Mouse (Mus musculus) megakaryocyte, embryonic 14.5 days (primary cell): Measurements from ENCODE around the gene Alox8.

Experiments used
- FLI1 ChIP-seq: IDR thresholded peaks from 2 replicates; pipeline ENCODE4 v1.6.1; 2012; ENCODE audit warnings: low read length, inconsistent platforms, mixed read lengths
- GATA1 ChIP-seq: IDR thresholded peaks from 3 replicates; pipeline ENCODE4 v1.6.1; 2012; ENCODE audit warnings: mixed read lengths, low read length, inconsistent platforms, borderline replicate concordance

GRCm38 (mm10) chr11:69185936-69186335 is 11.7 kb downstream of the Alox8 start:
- TF ChIP-seq GATA1, result no peak
- TF ChIP-seq FLI1, result no peak
